Mouse (Mus musculus) embryonic facial prominence, embryonic 12.5 days (tissue): ENCODE measurements at regions not wholly inside any gene's neighbourhood (a gene's known extent, or its start where the extent isn't known, plus 50 kb on each side); places are given as distances from the start of the nearest gene placed in this dataset.

Source experiments
- ATAC-seq: fragments of 200-750 bp; cut with Nextera tagmentation; 2 replicates; pipeline ENCODE4 v1.8.0; 2017; ENCODE audit not compliant: insufficient number of reproducible peaks, insufficient read depth, low FRiP score, low TSS enrichment
- H3K27ac ChIP-seq: fragments of 300-500 bp; sonication (generic); 2 replicates; pipeline ENCODE4 v1.5.1; 2016; ENCODE audit warnings: mild to moderate bottlenecking
- H3K27me3 ChIP-seq: fragments of 300-500 bp; sonication (generic); 2 replicates; pipeline ENCODE4 v1.6.1; 2016; ENCODE audit warnings: mild to moderate bottlenecking, moderate library complexity
- H3K36me3 ChIP-seq: fragments of 300-500 bp; sonication (generic); 2 replicates; pipeline ENCODE4 v1.6.1; 2016; ENCODE audit warnings: mild to moderate bottlenecking
- H3K4me1 ChIP-seq: fragments of 300-500 bp; sonication (generic); 2 replicates; pipeline ENCODE4 v1.6.1; 2016
- H3K4me2 ChIP-seq: fragments of 300-500 bp; sonication (generic); replicated peaks from 2 replicates; pipeline ENCODE4 v1.6.1; 2016; ENCODE audit warnings: mild to moderate bottlenecking, moderate library complexity
- H3K4me3 ChIP-seq: fragments of 300-500 bp; sonication (generic); 2 replicates; pipeline ENCODE4 v1.5.1; 2016; ENCODE audit warnings: mild to moderate bottlenecking
- H3K9ac ChIP-seq: fragments of 300-500 bp; sonication (generic); 2 replicates; pipeline ENCODE4 v1.6.1; 2016; ENCODE audit warnings: mild to moderate bottlenecking, moderate library complexity
- H3K9me3 ChIP-seq: fragments of 300-500 bp; sonication (generic); 2 replicates; pipeline ENCODE4 v1.6.1; 2016; ENCODE audit warnings: mild to moderate bottlenecking, moderate library complexity
- WGBS: fragments of 180-500 bp; shearing (Covaris S2); methylation state at CpG from one replicate; pipeline ENCODE4 v1.1.7; 2016; 5-methylcytosine and 5-hydroxymethylcytosine counted together

- no peak overlapping the region for H3K9ac ChIP-seq
- no peaks in the 10 kb centered on the region for H3K36me3 ChIP-seq
- H3K4me2 ChIP-seq = no peak overlapping the region
- no peak overlapping the region for H3K27ac ChIP-seq
- ATAC-seq = no peak
- H3K4me1 ChIP-seq = no peaks in the 10 kb centered on the region
- no peaks in the 10 kb centered on the region for H3K27me3 ChIP-seq
- no peak overlapping the region for H3K4me3 ChIP-seq
- H3K9me3 ChIP-seq = no peaks in the 10 kb centered on the region
- 63% methylated on average over 7 of the region's 7 CpGs for WGBS
Observed at GRCm38 (mm10) chr14:110545265-110545664, 209.7 kb downstream of the Slitrk6 start.

DNA sequence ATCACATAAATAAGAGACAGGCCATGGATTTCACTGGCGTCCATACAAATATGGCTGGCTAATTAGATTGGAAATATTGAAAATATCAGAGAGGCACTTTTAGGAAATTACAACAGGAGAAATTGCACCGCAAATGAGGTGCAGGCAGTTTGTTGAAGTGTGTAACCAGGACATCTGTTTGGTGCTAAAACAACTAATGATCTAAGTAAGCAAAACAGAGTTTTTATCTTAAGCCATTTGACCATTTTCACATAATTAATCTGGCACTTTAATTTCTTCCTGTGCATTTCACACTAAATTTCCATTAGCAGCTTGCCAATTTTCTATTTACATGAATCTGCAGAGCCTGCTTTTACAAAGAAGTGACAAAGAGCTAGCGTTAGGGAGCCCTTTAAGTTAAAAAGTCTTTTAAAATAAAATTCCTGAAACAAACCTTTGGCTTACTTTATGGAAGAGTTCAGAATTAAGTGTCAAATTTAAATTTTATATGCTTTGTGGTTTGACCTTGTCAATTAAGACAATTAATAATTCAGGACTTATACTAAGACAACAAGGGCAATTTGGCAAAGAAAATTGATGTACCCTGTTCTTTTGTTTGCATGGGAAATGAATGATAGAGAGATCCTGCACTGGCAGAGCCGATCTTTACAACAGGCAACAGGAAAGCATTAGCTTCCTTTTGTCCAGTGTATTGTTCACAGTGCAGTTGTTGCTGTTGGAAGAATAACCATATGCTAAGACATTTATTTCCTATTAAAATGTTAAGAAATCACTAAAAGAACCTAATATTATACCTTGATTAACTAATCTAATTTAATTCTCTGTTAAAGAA lies 211.4 kb downstream of the Slitrk6 start:
- Histone ChIP-seq H3K36me3 (no peaks in the 10 kb centered on the region), H3K4me1 (no peaks in the 10 kb centered on the region), H3K27me3 (no peaks in the 10 kb centered on the region), H3K4me2 (no peak overlapping the region), H3K9me3 (no peaks in the 10 kb centered on the region), H3K9ac (no peak overlapping the region), H3K4me3 (no peak overlapping the region), H3K27ac (no peak overlapping the region)
- 82% methylated on average over 4 of the region's 4 CpGs for WGBS
- ATAC-seq = no peak

- H3K36me3 ChIP-seq = no peaks in the 10 kb centered on the region
- whole genome bisulfite sequencing = 70% methylated on average over 3 of the region's 3 CpGs
- H3K4me1 ChIP-seq = no peaks in the 10 kb centered on the region
Observed at GRCm38 (mm10) chr14:110527306-110527705, 227.6 kb downstream of the Slitrk6 start.

DNA sequence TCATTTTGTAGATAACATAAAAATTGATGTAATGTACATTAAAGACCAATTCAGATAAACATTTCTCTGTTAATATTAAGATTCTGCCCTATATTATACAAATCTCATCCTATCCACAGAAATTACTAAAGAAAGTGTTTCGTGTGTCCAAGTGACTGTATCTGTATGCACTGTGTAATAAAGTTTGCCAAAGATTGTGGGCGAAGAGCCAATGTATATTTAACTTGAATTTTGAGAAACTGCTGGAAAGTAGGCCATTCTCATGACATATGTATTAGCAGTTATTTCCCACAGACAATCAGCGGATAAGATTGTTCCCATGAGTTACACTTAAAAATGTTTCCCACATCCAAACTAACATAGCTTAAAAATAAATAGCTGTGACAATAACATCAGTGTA lies 269.9 kb downstream of the Slitrk6 start:
- WGBS = 74% methylated on average over 3 of the region's 3 CpGs
- no peak overlapping the region for H3K27ac ChIP-seq

More at GRCm38 (mm10) chr14:110527306-110527705, 227.6 kb downstream of the Slitrk6 start:
- no peaks in the 10 kb centered on the region for H3K9me3 ChIP-seq
- no peak overlapping the region for H3K4me3 ChIP-seq
- no peaks in the 10 kb centered on the region for H3K27me3 ChIP-seq
- no peak for ATAC-seq
- H3K27ac ChIP-seq = no peak overlapping the region
- H3K4me2 ChIP-seq = no peak overlapping the region
- H3K9ac ChIP-seq = no peak overlapping the region

DNA sequence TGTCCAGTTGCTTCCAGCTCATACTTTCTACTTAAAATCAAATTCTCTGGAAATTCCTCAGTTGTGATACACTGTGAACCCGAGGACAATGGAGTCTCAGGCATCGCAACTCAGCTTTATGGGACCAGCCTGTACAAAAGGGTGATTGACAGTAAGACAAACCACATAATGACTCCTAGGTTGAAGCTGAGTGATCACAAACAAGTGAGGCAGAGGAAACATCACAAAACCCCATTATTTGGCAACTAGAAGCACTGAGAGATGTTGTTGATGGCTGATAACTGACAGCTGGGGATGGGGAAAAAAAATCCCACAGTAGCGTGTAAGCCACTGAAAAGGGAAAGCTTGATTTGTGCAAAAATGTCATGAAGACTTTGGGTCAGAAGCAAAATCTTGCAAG lies 282.2 kb downstream of the Slitrk6 start:
- Histone ChIP-seq H3K4me2 (no peak overlapping the region), H3K36me3 (no peaks in the 10 kb centered on the region), H3K4me3 (no peak overlapping the region), H3K27ac (no peak overlapping the region), H3K9me3 (no peaks in the 10 kb centered on the region), H3K9ac (no peak overlapping the region), H3K4me1 (no peaks in the 10 kb centered on the region), H3K27me3 (no peaks in the 10 kb centered on the region)
- 43% methylated on average over 3 of the region's 3 CpGs for WGBS
- ATAC-seq = no peak

More for the DNA sequence above, 269.9 kb downstream of the Slitrk6 start:
- no peak overlapping the region for H3K9ac ChIP-seq
- no peak overlapping the region for H3K4me3 ChIP-seq
- no peaks in the 10 kb centered on the region for H3K9me3 ChIP-seq
- H3K4me1 ChIP-seq = no peaks in the 10 kb centered on the region
- H3K36me3 ChIP-seq = no peaks in the 10 kb centered on the region
- H3K4me2 ChIP-seq = no peak overlapping the region
- no peaks in the 10 kb centered on the region for H3K27me3 ChIP-seq
- no peak for ATAC-seq

DNA sequence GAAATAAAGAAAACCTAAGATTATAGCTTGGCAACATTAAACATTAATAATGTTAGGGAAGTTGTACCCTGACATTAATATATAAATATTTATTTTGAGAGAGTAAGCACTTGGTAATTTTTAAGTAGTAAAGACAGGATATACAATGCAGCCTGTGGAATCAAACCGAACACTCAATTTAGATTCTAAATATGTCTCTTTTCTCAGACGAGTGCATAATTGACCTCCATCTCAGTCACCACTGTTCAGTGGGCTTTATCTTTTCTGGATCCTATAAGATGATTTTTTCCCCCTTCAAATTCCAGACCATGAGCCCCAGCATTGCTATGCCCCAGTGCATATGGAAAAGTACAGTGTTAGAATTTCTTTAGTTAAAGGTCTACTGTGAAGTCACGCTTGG lies 282.8 kb downstream of the Slitrk6 start:
- Histone ChIP-seq H3K4me3 (no peak overlapping the region), H3K4me2 (no peak overlapping the region), H3K9ac (no peak overlapping the region), H3K9me3 (no peaks in the 10 kb centered on the region), H3K27me3 (no peaks in the 10 kb centered on the region), H3K4me1 (no peaks in the 10 kb centered on the region), H3K36me3 (no peaks in the 10 kb centered on the region), H3K27ac (no peak overlapping the region)
- ATAC-seq = no peak
- 68% methylated on average over 3 of the region's 3 CpGs for WGBS

DNA sequence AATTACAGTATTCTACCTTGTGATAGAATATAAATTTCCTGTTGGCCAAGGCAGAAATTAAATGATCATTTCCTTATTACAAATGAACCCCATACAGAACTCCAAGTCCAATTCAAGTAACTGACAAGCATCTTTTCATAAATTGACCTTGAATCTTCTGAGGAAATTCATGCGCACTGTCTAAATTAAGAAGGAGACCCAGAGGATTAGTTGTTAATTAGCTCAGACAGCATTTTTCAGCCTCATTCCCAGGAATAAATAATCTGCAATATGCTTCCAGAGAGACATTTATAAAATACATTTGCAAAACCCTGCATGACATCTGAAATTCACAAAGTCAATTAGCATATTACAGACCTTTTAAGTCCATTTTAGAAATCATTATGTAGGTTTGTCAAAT lies 284.2 kb downstream of the Slitrk6 start:
- Histone ChIP-seq H3K4me3 (no peak overlapping the region), H3K36me3 (no peaks in the 10 kb centered on the region), H3K27ac (no peak overlapping the region), H3K4me2 (no peak overlapping the region), H3K4me1 (no peaks in the 10 kb centered on the region), H3K27me3 (no peaks in the 10 kb centered on the region), H3K9ac (no peak overlapping the region), H3K9me3 (no peaks in the 10 kb centered on the region)
- 68% methylated on average over 1 of the region's 1 CpGs for WGBS
- no peak for ATAC-seq

DNA sequence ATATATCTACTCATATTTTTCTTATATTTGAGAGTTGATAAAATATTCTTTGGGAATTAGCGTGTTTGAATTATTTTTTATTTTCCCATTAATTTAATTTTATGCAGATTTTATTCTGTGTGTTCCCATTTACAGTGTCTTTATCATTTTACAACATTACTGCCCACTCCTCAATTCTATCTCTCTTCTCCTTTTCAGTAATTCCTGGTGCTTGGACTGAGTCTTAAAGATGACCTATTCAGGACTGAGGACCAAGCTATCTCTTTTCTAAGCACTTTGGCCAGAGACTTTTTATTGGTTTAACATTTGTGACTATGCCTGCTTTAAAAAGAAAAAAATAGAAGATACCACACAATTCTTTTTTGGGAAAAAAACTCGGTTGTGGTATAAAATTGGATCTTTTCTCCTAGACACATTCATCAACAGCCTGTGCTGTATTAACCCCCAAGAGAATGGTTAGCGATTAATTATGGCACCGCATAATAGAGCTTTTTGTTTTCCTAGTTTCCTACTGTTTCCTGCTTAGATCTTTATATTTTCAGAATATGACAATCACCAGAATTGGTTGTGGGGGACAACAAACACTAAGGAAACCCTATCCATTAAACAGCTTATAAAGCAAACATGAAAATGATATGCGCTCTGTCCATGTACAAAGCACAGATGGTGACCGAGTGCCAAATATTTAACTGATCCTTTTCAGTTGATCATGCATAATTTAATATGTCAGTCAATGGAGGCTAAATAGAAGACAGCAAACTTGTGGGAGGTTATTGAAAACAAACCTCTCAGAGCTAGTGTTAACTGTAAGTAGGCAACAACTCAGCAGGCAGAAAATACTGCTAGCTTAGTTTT lies 286.3 kb downstream of the Slitrk6 start:
- ATAC-seq = no peak
- Histone ChIP-seq H3K27ac (no peak overlapping the region), H3K36me3 (no peaks in the 10 kb centered on the region), H3K4me3 (no peak overlapping the region), H3K4me1 (no peaks in the 10 kb centered on the region), H3K27me3 (no peaks in the 10 kb centered on the region), H3K9me3 (no peaks in the 10 kb centered on the region), H3K9ac (no peak overlapping the region), H3K4me2 (no peak overlapping the region)
- 56% methylated on average over 6 of the region's 6 CpGs for WGBS
